8 mouse cellular contexts compared by ENCODE assay signal in the genomic region with DNA sequence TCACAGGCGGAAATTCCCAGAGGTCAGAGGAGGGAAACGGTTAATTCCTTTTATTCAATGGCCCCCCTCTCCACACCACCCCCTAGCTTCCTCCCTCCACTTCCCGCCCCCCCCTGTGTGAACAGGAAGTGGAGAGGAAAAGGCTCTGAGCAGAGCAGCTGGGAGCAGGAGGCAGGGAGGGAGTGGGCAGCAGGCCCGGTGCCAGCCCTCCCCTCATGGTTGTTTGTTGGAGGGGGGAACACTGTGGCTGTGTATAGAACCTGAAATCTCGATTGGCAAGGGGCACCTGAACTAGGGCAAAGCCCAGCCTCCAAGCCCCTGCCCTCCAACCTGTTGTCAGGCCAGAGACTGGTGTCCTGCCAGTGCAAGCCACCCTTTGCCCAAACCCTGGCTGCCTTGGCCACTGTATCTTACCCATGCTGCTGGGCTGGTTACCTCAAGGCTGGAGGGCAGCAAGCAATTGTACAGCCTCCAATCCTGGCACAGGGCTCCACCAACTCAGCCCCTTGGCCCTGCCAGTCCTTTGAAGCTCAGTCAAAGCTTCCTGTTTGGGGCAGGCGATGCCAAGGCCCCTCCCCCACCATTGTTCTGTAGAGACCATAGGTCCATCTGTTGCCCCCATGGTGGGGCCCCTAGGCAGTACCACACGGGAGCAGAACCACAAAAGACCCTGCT. TPM values are rescaled to one million over a fixed set of nuclear protein-coding genes. Genes with fewer than 3 reads are reported as not detected.
A peak's percentile ranks its signal among the peaks of the same experiment; 100 is the strongest.
DNase-seq lines count a peak whose midpoint lies in the region; ATAC-seq and TF ChIP-seq lines count a peak whose summit lies in the region.

No protein-coding gene starts in this region.

- no peak for DNase-seq in liver, adult 2 months (ENCODE audit: extremely low read depth, low read depth, low spot score)
- DNase-seq in liver = no peak
- peak; percentile 72 for DNase-seq in forebrain, embryonic 14.5 days (ENCODE audit: low spot score)
- DNase-seq in skeletal muscle tissue, adult 2 months (ENCODE audit: low read depth, low spot score) = peak; percentile 44
- DNase-seq in spleen, adult 18-20 months = no peak
- DNase-seq in frontal cortex, postnatal 14 days (ENCODE audit: low spot score in 2 of 2) = no peak

- no peak overlapping the region; the same call in 1 of the 2 replicates for H3K9ac ChIP-seq in liver, adult 2 months (ENCODE audit: low read depth, low read length)
- peak overlapping the region; percentile 13; the same call in 1 of the 2 replicates for H3K9ac ChIP-seq in forebrain, embryonic 14.5 days (ENCODE audit: low read length)
- H3K9ac ChIP-seq in liver, embryonic 15.5 days = peak overlapping the region; percentile 37; the same call in 1 of the 2 replicates

- H3K36me3 ChIP-seq in liver, adult 2 months (ENCODE audit: control insufficient read depth, insufficient read depth, low read length) = no peaks in the 10 kb centered on the region
- H3K36me3 ChIP-seq in forebrain, embryonic 14.5 days (ENCODE audit: control insufficient read depth, insufficient read depth, low read length) = peaks cover 32% of the 10 kb centered on the region
- peaks cover 33% of the 10 kb centered on the region for H3K36me3 ChIP-seq in liver, embryonic 15.5 days (replicated peaks)

- H3K4me3 ChIP-seq in liver, adult 2 months (ENCODE audit: insufficient read depth, low read depth, low read length) = no peak overlapping the region
- H3K4me3 ChIP-seq in forebrain, embryonic 14.5 days (ENCODE audit: low read depth, low read length) = no peak overlapping the region
- peak overlapping the region; percentile 38; the same call in 1 of the 2 replicates for H3K4me3 ChIP-seq in liver, embryonic 15.5 days (replicated peaks)

- no peak for TF ChIP-seq CTCF in liver, adult 2 months (IDR thresholded peaks at IDR 0.05; ENCODE audit: low read depth, low read length)

- 61% methylated on average over 6 of the region's 7 CpGs for WGBS in liver, adult 2 months
- WGBS in forebrain, embryonic 14.5 days = 31% methylated on average over 7 of the region's 7 CpGs
- whole genome bisulfite sequencing in liver, embryonic 15.5 days (ENCODE audit: insufficient replicate concordance) = 19% methylated on average over 7 of the region's 7 CpGs

- peak overlapping the region; percentile 77 for H3K27ac ChIP-seq in liver, adult 2 months (replicated peaks; ENCODE audit: insufficient read depth, low read depth, low read length)
- H3K27ac ChIP-seq in forebrain, embryonic 14.5 days (ENCODE audit: low read depth, low read length) = peak overlapping the region; percentile 66
- H3K27ac ChIP-seq in liver, embryonic 15.5 days (replicated peaks) = peak overlapping the region; percentile 56

- no peaks in the 10 kb centered on the region for H3K9me3 ChIP-seq in forebrain, embryonic 14.5 days (replicated peaks; ENCODE audit: control insufficient read depth, low read length)
- H3K9me3 ChIP-seq in liver, embryonic 15.5 days (replicated peaks) = no peaks in the 10 kb centered on the region

- no peak overlapping the region for H3K4me2 ChIP-seq in forebrain, embryonic 14.5 days (ENCODE audit: low read length)
- H3K4me2 ChIP-seq in liver, embryonic 15.5 days = peak overlapping the region; percentile 73

- H3K4me1 ChIP-seq in liver, adult 2 months (ENCODE audit: control insufficient read depth, insufficient read depth, low read length) = no peaks in the 10 kb centered on the region; the same call in 1 of the 2 replicates
- H3K4me1 ChIP-seq in forebrain, embryonic 14.5 days (ENCODE audit: control insufficient read depth, insufficient read depth, low read length) = peaks cover 7% of the 10 kb centered on the region; the same call in 1 of the 2 replicates
- H3K4me1 ChIP-seq in liver, embryonic 15.5 days (replicated peaks) = peaks cover 75% of the 10 kb centered on the region

- TF ChIP-seq POLR2A in liver, adult 2 months (IDR thresholded peaks at IDR 0.05; ENCODE audit: extremely low read depth, insufficient read depth, low read length) = no peak

- H3K27me3 ChIP-seq in liver, adult 2 months (ENCODE audit: control insufficient read depth, insufficient read depth, low read length) = no peaks in the 10 kb centered on the region
- H3K27me3 ChIP-seq in forebrain, embryonic 14.5 days (replicated peaks; ENCODE audit: control insufficient read depth, insufficient read depth, low read length) = no peaks in the 10 kb centered on the region
- H3K27me3 ChIP-seq in liver, embryonic 15.5 days = no peaks in the 10 kb centered on the region

- peak; percentile 61 for ATAC-seq in forebrain, embryonic 14.5 days
- ATAC-seq in inflammation-experienced regulatory T-cells, adult 6 months = peak; percentile 42
- no peak for ATAC-seq in liver, embryonic 15.5 days (ENCODE audit: insufficient read depth)

- H3K79me2 ChIP-seq in liver, adult 2 months (ENCODE audit: control insufficient read depth, insufficient read depth, low read length) = no peaks in the 10 kb centered on the region

RNA-seq across cellular contexts. Expression of a gene that starts 12.4 kb away (rescaled TPM):
- 4.4 and 7.5 TPM in 2 replicates for total RNA-seq in liver, adult 2 months (2014; rRNA removed)
- 13.4 and 14.8 TPM in 2 replicates for polyA plus RNA-seq in liver, adult 2 months (2012; rRNA removed)
- 12.0 and 19.9 TPM in 2 replicates for polyA plus RNA-seq in forebrain, embryonic 14.5 days (2014; fragmentation: Nextera tagmentation; extraction: Ambion mirVana)
- polyA plus RNA-seq in inflammation-experienced regulatory T-cells, adult 6 months (2017; shearing (Covaris generic)) = 1 to 10 TPM; 5.5 to 6.1 (median 5.9) TPM
- 6.3 and 6.4 TPM in 2 replicates for polyA plus RNA-seq in liver, embryonic 15.5 days (2015; fragmentation: Nextera tagmentation; extraction: Ambion mirVana)

RNA-seq across cellular contexts. Expression of a gene that starts 24.6 kb away (rescaled TPM):
- total RNA-seq in liver, adult 2 months (2014; rRNA removed) = 3.0 and 5.2 TPM in 2 replicates
- 3.1 and 4.1 TPM in 2 replicates for polyA plus RNA-seq in liver, adult 2 months (2012; rRNA removed)
- 2.9 and 3.8 TPM in 2 replicates for polyA plus RNA-seq in forebrain, embryonic 14.5 days (2014; fragmentation: Nextera tagmentation; extraction: Ambion mirVana)
- polyA plus RNA-seq in inflammation-experienced regulatory T-cells, adult 6 months (2017; shearing (Covaris generic)) = not detected
- polyA plus RNA-seq in liver, embryonic 15.5 days (2015; fragmentation: Nextera tagmentation; extraction: Ambion mirVana) = 1.9 and 2.1 TPM in 2 replicates

RNA-seq across cellular contexts. Expression of a gene that starts 29.9 kb away (rescaled TPM):
- not detected in 2 replicates for total RNA-seq in liver, adult 2 months (2014; rRNA removed)
- polyA plus RNA-seq in liver, adult 2 months (2012; rRNA removed) = not detected in 2 replicates
- 8.5 and 12.7 TPM in 2 replicates for polyA plus RNA-seq in forebrain, embryonic 14.5 days (2014; fragmentation: Nextera tagmentation; extraction: Ambion mirVana)
- polyA plus RNA-seq in inflammation-experienced regulatory T-cells, adult 6 months (2017; shearing (Covaris generic)) = under 1 TPM in 1 of 3 experiments, not detected in 2; 0.57 TPM
- polyA plus RNA-seq in liver, embryonic 15.5 days (2015; fragmentation: Nextera tagmentation; extraction: Ambion mirVana) = 0.08 and 0.26 TPM in 2 replicates

RNA-seq across cellular contexts. Expression of a gene that starts 50.1 kb away (rescaled TPM):
- total RNA-seq in liver, adult 2 months (2014; rRNA removed) = 3.2 and 5.5 TPM in 2 replicates
- polyA plus RNA-seq in liver, adult 2 months (2012; rRNA removed) = 4.1 and 6.1 TPM in 2 replicates
- 3.5 and 3.8 TPM in 2 replicates for polyA plus RNA-seq in forebrain, embryonic 14.5 days (2014; fragmentation: Nextera tagmentation; extraction: Ambion mirVana)
- polyA plus RNA-seq in inflammation-experienced regulatory T-cells, adult 6 months (2017; shearing (Covaris generic)) = not detected
- 2.9 and 3.4 TPM in 2 replicates for polyA plus RNA-seq in liver, embryonic 15.5 days (2015; fragmentation: Nextera tagmentation; extraction: Ambion mirVana)

Comparison
In these comparisons a context has a peak if more than half of its experiments do, and no peak if none do; other contexts are left out.
1. DNase-seq: peak in forebrain, embryonic 14.5 days (single experiment) and skeletal muscle tissue, adult 2 months (single experiment); none in liver, adult 2 months (single experiment), liver (single experiment), spleen, adult 18-20 months (0 of 2) and frontal cortex, postnatal 14 days (0 of 2).
2. Peak in every context shown above with its lines, with median percentiles within 50 percentile points of each other: H3K27ac ChIP-seq.